Mouse (Mus musculus) kidney, embryonic 14.5 days (tissue): Measurements from ENCODE around the gene Tas2r119. TPM values are rescaled to one million over a fixed set of nuclear protein-coding genes. Genes with fewer than 3 reads are reported as not detected.

Source experiments
- ATAC-seq: fragments of 200-750 bp; cut with Nextera tagmentation; 2 replicates; pipeline ENCODE4 v1.8.0; 2017; ENCODE audit warnings: moderate number of reproducible peaks, mild to moderate bottlenecking, moderate TSS enrichment, moderate library complexity; ENCODE audit not compliant: low FRiP score, low TSS enrichment
- H3K27ac ChIP-seq: fragments of 300-500 bp; sonication (generic); 2 replicates; pipeline ENCODE4 v1.5.1; 2014; ENCODE audit warnings: low read depth, mild to moderate bottlenecking, low read length, moderate library complexity, mixed read lengths
- H3K27me3 ChIP-seq: fragments of 300-500 bp; sonication (generic); 2 replicates; pipeline ENCODE4 v1.6.1; 2014; ENCODE audit warnings: mild to moderate bottlenecking, low read length; ENCODE audit not compliant: control insufficient read depth, insufficient read depth
- H3K36me3 ChIP-seq: fragments of 300-500 bp; sonication (generic); 2 replicates; pipeline ENCODE4 v1.6.1; 2014; ENCODE audit warnings: low read length, mixed read lengths; ENCODE audit not compliant: control insufficient read depth, insufficient read depth
- H3K4me1 ChIP-seq: fragments of 300-500 bp; sonication (generic); 2 replicates; pipeline ENCODE4 v1.6.1; 2014; ENCODE audit warnings: low read length, mixed read lengths; ENCODE audit not compliant: control insufficient read depth, insufficient read depth
- H3K4me2 ChIP-seq: fragments of 300-500 bp; sonication (generic); replicated peaks from 2 replicates; pipeline ENCODE4 v1.6.1; 2014; ENCODE audit warnings: low read depth, mild to moderate bottlenecking, low read length
- H3K4me3 ChIP-seq: fragments of 300-500 bp; sonication (generic); 2 replicates; pipeline ENCODE4 v1.5.1; 2014; ENCODE audit warnings: mild to moderate bottlenecking, low read length
- H3K9ac ChIP-seq: fragments of 300-500 bp; sonication (generic); 2 replicates; pipeline ENCODE4 v1.6.1; 2014; ENCODE audit warnings: low read depth, mild to moderate bottlenecking, low read length, moderate library complexity
- H3K9me3 ChIP-seq: fragments of 300-500 bp; sonication (generic); 2 replicates; pipeline ENCODE4 v1.6.1; 2016; ENCODE audit warnings: low read length; ENCODE audit not compliant: control insufficient read depth
- WGBS: fragments of 180-500 bp; shearing (Covaris S2); extraction: QIAGEN DNeasy Blood & Tissue Kit; methylation state at CpG from one replicate; pipeline ENCODE4 v1.1.7; 2014; 5-methylcytosine and 5-hydroxymethylcytosine counted together
- polyA plus RNA-seq: library from polyadenylated mRNA; unstranded; fragments of >200 nt; fragmentation: Nextera tagmentation; extraction: Ambion mirVana; gene quantifications from 2 replicates; pipeline ENCODE4 v1.2.1, GENCODE M21; 2014

Tas2r119 gene
- not detected in 2 replicates for polyA plus RNA-seq

DNA sequence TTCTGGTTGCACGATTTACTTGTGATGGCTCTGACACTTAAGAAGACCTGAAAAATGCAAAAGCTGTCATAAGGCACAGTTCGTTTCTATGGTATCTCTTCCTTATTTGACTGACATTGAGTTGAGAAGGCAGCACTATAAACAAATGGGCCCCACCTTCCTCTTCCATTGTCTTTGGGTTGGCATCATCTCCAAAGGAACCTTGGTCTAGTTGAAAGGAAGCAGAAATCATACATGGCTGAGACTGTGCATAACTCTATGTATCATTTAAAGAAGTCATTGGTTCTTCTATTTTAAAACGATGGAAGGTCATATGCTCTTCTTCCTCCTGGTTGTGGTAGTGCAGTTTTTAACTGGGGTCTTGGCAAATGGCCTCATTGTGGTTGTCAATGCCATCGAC lies at the start of gene Tas2r119:
Gene Tas2r119 (plus strand): TSS at position 301 of the 400 bp plus-strand sequence.
- no peak within 1 kb of the TSS for H3K4me2 ChIP-seq
- no peaks in the 10 kb centered on the region for H3K9me3 ChIP-seq
- no peak within 1 kb of the TSS for H3K27ac ChIP-seq
- H3K4me3 ChIP-seq = no peak within 1 kb of the TSS
- no peak for ATAC-seq
- no peaks in the 10 kb centered on the region for H3K36me3 ChIP-seq
- no peaks in the 10 kb centered on the region for H3K27me3 ChIP-seq
- no peak within 1 kb of the TSS for H3K9ac ChIP-seq
- no peaks in the 10 kb centered on the region for H3K4me1 ChIP-seq
- 94% methylated on average over 4 of the region's 4 CpGs for WGBS

DNA sequence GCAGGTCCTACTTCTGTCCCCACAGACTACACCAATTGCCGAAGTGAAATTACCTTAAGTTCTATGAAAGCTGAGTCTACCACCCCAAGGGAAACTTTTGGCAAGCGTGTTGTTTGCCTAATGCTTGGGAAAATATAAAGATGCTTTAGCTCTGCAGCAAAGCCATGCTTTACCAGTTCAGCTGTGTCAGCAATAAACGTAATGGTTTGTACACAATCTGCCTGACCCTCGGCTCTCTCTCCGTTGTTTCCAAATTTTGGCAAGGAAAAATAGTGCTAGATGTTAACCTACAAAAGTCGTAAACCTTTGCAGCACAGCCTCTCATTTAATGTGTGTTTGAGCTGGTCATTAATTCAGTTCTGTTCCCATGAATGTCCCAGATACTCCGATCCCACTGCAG lies 44.8 kb upstream of the Tas2r119 start:
- 0 out of 2 replicates have a peak, but pooled peaks cover 2% of the 10 kb centered on the region for H3K4me1 ChIP-seq
- WGBS = 57% methylated on average over 7 of the region's 7 CpGs
- no peak for ATAC-seq

DNA sequence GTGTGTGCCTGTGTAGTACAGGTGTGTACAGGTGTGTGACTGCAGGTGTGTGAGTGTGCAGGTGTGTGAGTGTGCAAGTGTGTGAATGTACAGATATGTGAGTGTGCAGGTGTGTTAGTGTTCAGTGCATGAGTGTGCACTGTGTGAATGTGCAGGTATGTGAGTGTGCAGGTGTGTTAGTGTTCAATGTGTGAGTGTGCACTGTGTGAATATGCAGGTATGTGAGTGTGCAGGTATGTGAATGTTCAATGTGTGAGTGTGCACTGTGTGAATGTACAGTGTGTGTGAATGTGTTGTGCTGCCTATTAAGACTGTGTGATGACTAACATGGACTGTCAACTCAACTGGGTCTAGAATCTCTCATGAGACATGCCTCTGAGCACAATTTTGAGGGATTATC lies 35.4 kb upstream of the Tas2r119 start:
- Histone ChIP-seq H3K9me3 (no peaks in the 10 kb centered on the region), H3K36me3 (no peaks in the 10 kb centered on the region), H3K27ac (no peak overlapping the region), H3K4me1 (no peaks in the 10 kb centered on the region), H3K27me3 (no peaks in the 10 kb centered on the region), H3K4me3 (no peak overlapping the region), H3K9ac (no peak overlapping the region), H3K4me2 (no peak overlapping the region)
- ATAC-seq = no peak

More for the DNA sequence above, 44.8 kb upstream of the Tas2r119 start:
- no peak overlapping the region for H3K4me2 ChIP-seq
- no peaks in the 10 kb centered on the region for H3K36me3 ChIP-seq
- no peak overlapping the region for H3K4me3 ChIP-seq
- H3K27me3 ChIP-seq = no peaks in the 10 kb centered on the region
- no peaks in the 10 kb centered on the region for H3K9me3 ChIP-seq
- no peak overlapping the region for H3K9ac ChIP-seq
- no peak overlapping the region for H3K27ac ChIP-seq

DNA sequence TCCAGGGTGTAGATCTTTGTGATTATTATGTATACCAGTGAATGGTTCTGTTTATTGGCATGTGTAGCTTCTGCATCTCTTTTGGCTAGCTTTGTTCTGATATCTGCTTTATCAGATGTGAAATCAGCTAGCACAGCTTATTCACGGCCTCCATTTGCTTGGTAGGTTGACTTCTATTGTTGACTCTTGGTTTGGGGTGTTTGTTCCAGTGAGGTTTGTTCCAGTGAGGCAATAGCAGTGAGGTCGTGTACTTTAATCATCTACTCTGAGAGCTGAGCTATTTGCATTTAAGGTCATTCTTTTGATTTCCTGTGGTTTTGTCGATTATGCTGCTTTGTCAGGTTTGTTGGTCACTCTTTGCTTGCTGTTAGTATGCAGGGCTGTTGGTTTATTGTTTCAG lies 32.8 kb upstream of the Tas2r119 start:
- H3K4me1 ChIP-seq = no peaks in the 10 kb centered on the region
- 65% methylated on average over 3 of the region's 3 CpGs for WGBS
- no peaks in the 10 kb centered on the region for H3K36me3 ChIP-seq
- no peak overlapping the region for H3K4me3 ChIP-seq
- ATAC-seq = no peak
- no peak overlapping the region for H3K9ac ChIP-seq
- H3K27ac ChIP-seq = no peak overlapping the region
- no peaks in the 10 kb centered on the region for H3K27me3 ChIP-seq
- H3K9me3 ChIP-seq = no peaks in the 10 kb centered on the region
- no peak overlapping the region for H3K4me2 ChIP-seq

DNA sequence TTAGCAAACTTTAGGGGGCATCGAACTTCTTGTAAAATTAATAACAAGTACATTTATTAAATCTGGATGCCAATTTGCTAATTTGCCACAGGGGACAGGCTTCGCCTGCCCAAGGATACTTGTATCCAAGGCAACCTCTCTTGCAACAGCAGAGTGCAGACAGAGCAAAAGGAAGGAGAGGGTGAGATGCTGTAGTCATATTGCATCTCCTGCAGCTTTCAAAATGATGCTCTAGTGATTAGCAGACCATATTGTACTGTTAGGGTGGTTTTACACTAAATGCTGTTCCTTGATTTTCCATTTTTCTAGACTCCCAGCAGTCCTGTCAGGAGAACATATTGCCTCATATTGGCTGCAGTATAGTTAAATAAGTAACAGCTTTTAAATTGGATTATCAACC lies 23.7 kb upstream of the Tas2r119 start:
- Histone ChIP-seq H3K27me3 (no peaks in the 10 kb centered on the region), H3K9me3 (no peaks in the 10 kb centered on the region), H3K27ac (no peak overlapping the region), H3K4me1 (no peaks in the 10 kb centered on the region), H3K36me3 (no peaks in the 10 kb centered on the region), H3K4me2 (no peak overlapping the region), H3K9ac (no peak overlapping the region), H3K4me3 (no peak overlapping the region)
- 95% methylated on average over 2 of the region's 2 CpGs for WGBS
- no peak for ATAC-seq

DNA sequence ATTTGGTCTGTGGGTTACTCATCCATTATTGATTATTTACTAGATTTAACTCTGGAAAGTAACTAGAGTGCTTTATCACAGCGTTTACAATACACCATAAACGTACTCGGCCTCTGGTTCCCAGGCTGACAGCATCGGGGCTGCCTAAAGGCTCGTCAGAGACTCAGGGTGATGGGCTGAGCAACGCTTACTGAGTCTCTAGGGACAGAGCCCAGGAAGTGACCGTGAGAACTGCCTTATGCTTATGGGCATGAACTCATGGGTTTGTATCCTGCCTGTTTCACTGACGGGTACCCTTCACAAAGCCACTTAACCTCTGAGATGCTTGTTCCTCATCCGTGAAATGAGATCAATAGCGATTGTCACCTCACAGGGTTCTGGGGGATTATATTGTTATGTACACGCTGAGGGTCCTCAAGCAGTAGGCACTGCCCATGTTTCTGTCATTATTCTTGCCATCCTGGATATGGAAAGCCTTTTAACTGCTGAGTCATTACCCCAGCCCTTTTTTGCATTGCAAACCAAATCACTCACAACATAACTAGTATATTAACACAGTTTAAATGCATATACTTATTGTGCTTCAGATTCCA lies 23.1 kb upstream of the Tas2r119 start:
- ATAC-seq = no peak
- Histone ChIP-seq H3K36me3 (no peaks in the 10 kb centered on the region), H3K4me3 (no peak overlapping the region), H3K9me3 (no peaks in the 10 kb centered on the region), H3K4me2 (no peak overlapping the region), H3K9ac (no peak overlapping the region), H3K27me3 (no peaks in the 10 kb centered on the region), H3K27ac (no peak overlapping the region), H3K4me1 (no peaks in the 10 kb centered on the region)
- 45% methylated on average over 11 of the region's 11 CpGs for WGBS

DNA sequence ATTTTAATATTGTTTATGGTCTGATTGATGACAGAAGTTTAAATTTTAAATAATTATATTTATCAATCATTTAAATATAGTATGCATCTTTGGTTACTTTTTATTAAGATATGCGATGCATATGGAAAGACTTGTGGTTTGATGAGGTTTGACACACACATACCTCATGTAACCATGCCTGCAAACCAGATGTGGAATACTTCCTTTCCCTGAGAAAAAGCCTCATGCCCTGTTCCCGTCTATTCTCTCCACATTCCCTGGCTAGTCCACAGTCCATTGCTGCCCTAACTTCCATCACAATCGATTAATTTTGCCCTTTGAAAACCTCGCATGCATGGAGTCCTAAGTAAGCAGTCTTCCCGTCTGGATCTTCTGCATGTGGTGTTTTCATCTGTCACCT lies 21.0 kb upstream of the Tas2r119 start:
- 76% methylated on average over 5 of the region's 5 CpGs for WGBS
- Histone ChIP-seq H3K9ac (no peak overlapping the region), H3K9me3 (no peaks in the 10 kb centered on the region), H3K27me3 (no peaks in the 10 kb centered on the region), H3K4me1 (no peaks in the 10 kb centered on the region), H3K36me3 (no peaks in the 10 kb centered on the region), H3K27ac (no peak overlapping the region), H3K4me3 (no peak overlapping the region), H3K4me2 (no peak overlapping the region)
- no peak for ATAC-seq

DNA sequence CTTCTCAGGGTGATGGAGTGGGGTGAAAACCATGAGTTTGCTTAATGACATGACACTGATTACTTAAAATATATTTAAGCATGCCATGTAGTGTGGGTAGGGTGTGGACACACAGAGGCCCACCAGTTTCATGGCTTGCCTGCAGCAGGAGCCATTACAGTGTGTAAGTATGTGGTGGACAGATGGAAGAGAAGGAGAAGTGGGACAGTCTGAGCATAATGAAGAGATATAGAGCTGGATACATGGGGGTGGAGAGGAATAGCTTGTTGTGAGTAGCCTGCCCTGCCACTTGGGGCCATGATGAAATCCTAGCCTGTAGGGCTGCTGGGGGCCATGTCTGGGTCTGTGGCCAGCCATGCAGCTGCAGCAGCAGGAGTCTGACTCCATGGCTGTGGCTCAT lies 16.8 kb upstream of the Tas2r119 start:
- H3K9ac ChIP-seq = no peak overlapping the region
- ATAC-seq = no peak
- no peak overlapping the region for H3K4me2 ChIP-seq
- H3K27me3 ChIP-seq = no peaks in the 10 kb centered on the region
- no peaks in the 10 kb centered on the region for H3K36me3 ChIP-seq
- no peaks in the 10 kb centered on the region for H3K9me3 ChIP-seq
- H3K4me3 ChIP-seq = no peak overlapping the region
- H3K4me1 ChIP-seq = no peaks in the 10 kb centered on the region
- H3K27ac ChIP-seq = no peak overlapping the region

DNA sequence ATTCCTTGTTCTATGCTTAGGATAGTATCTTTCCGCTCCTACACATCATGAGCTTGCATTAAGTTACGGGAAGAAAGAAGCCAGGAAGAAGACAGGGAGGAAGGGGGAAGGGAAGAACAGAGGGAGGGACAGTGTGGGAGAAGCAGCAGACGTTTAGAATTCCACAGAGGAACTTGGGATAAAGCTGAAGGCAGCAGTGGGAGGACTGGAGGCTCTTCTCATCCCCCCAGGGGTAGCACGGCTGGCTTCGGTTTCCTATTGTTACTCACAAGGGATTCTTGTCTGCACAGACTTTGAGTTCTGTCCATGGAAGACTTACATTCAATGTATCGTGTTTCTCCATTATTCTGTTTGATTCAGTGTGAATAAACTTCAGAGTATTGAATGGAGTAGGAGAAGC lies 5.3 kb upstream of the Tas2r119 start:
- 48% methylated on average over 6 of the region's 6 CpGs for WGBS
- Histone ChIP-seq H3K27ac (no peak overlapping the region), H3K4me2 (no peak overlapping the region), H3K9ac (no peak overlapping the region), H3K4me1 (no peaks in the 10 kb centered on the region), H3K4me3 (no peak overlapping the region), H3K36me3 (no peaks in the 10 kb centered on the region), H3K9me3 (no peaks in the 10 kb centered on the region), H3K27me3 (no peaks in the 10 kb centered on the region)
- peak; percentile 52; the same call in 1 of the 2 replicates for ATAC-seq
